Mouse (Mus musculus) intestine, embryonic 16.5 days (tissue): Measurements from ENCODE around the gene Gm45618. TPM values are rescaled to one million over a fixed set of nuclear protein-coding genes. Genes with fewer than 3 reads are reported as not detected.
"Not testable (repeated sequence)": the region's sequence is repeated elsewhere in the genome, so short reads cannot be mapped to it uniquely, and the experiment has no call there.

Experiments
- ATAC-seq: fragments of 200-750 bp; cut with Nextera tagmentation; 2 replicates; pipeline ENCODE4 v1.8.0; 2017; ENCODE audit warnings: moderate TSS enrichment, moderate library complexity
- H3K27ac ChIP-seq: fragments of 300-500 bp; sonication (generic); 2 replicates; pipeline ENCODE4 v1.5.1; 2014; ENCODE audit warnings: mild to moderate bottlenecking, low read length
- H3K27me3 ChIP-seq: fragments of 300-500 bp; sonication (generic); replicated peaks from 2 replicates; pipeline ENCODE4 v1.6.1; 2014; ENCODE audit warnings: low read length, control low read depth, mixed read lengths; ENCODE audit not compliant: control insufficient read depth, insufficient read depth
- H3K36me3 ChIP-seq: fragments of 300-500 bp; sonication (generic); 2 replicates; pipeline ENCODE4 v1.6.1; 2014; ENCODE audit warnings: low read length, control low read depth; ENCODE audit not compliant: control insufficient read depth, insufficient read depth
- H3K4me1 ChIP-seq: fragments of 300-500 bp; sonication (generic); 2 replicates; pipeline ENCODE4 v1.6.1; 2014; ENCODE audit warnings: low read length, control low read depth, mixed read lengths; ENCODE audit not compliant: control insufficient read depth, insufficient read depth
- H3K4me2 ChIP-seq: fragments of 300-500 bp; sonication (generic); 2 replicates; pipeline ENCODE4 v1.6.1; 2014; ENCODE audit warnings: low read depth, low read length, control low read depth
- H3K4me3 ChIP-seq: fragments of 300-500 bp; sonication (generic); 2 replicates; pipeline ENCODE4 v1.5.1; 2014; ENCODE audit warnings: mild to moderate bottlenecking, low read length
- H3K9ac ChIP-seq: fragments of 300-500 bp; sonication (generic); 2 replicates; pipeline ENCODE4 v1.6.1; 2014; ENCODE audit warnings: low read depth, low read length
- H3K9me3 ChIP-seq: fragments of 300-500 bp; sonication (generic); 2 replicates; pipeline ENCODE4 v1.6.1; 2016; ENCODE audit warnings: low read length, control low read depth; ENCODE audit not compliant: control insufficient read depth
- WGBS: fragments of 180-500 bp; shearing (Covaris S2); extraction: QIAGEN DNeasy Blood & Tissue Kit; methylation state at CpG from one replicate; pipeline ENCODE4 v1.1.7; 2014; 5-methylcytosine and 5-hydroxymethylcytosine counted together
- polyA plus RNA-seq: library from polyadenylated mRNA; unstranded; fragments of >200 nt; fragmentation: Nextera tagmentation; extraction: Ambion mirVana; gene quantifications from 2 replicates; pipeline ENCODE4 v1.2.1, GENCODE M21; 2015

Gm45618 gene
- not detected in 2 replicates for polyA plus RNA-seq

- not testable (repeated sequence) for H3K36me3 ChIP-seq, H3K4me3 ChIP-seq, H3K9ac ChIP-seq, H3K4me2 ChIP-seq, H3K4me1 ChIP-seq, ATAC-seq, H3K27ac ChIP-seq, H3K27me3 ChIP-seq, H3K9me3 ChIP-seq
- WGBS, result 65% methylated on average over 1 of the region's 1 CpGs
Observed at GRCm38 (mm10) chr7:142120629-142121028, at the start of gene Gm45618. Gene Gm45618 (minus strand): TSS chr7:142120729.

GRCm38 (mm10) chr7:142169836-142170235 lies 49.3 kb upstream of the Gm45618 start:
- WGBS, result 50% methylated on average over 3 of the region's 3 CpGs
- no peak overlapping the region for H3K4me3 ChIP-seq
- no peak overlapping the region for H3K4me2 ChIP-seq

GRCm38 (mm10) chr7:142165639-142166038 lies 45.1 kb upstream of the Gm45618 start, which contains the start of gene Gm4553:
Gene Gm4553 (minus strand): TSS chr7:142165739.
- not testable (repeated sequence) for H3K9me3 ChIP-seq, H3K27me3 ChIP-seq, ATAC-seq, H3K36me3 ChIP-seq, H3K9ac ChIP-seq, H3K27ac ChIP-seq, H3K4me3 ChIP-seq, H3K4me2 ChIP-seq, H3K4me1 ChIP-seq

More at GRCm38 (mm10) chr7:142169836-142170235, 49.3 kb upstream of the Gm45618 start:
- Histone ChIP-seq H3K27ac (no peak overlapping the region), H3K27me3 (no peaks in the 10 kb centered on the region), H3K4me1 (no peaks in the 10 kb centered on the region), H3K9me3 (no peaks in the 10 kb centered on the region), H3K36me3 (no peaks in the 10 kb centered on the region), H3K9ac (no peak overlapping the region)
- no peak for ATAC-seq

- no peak overlapping the region for H3K27ac ChIP-seq
Observed at GRCm38 (mm10) chr7:142159366-142159765, 38.8 kb upstream of the Gm45618 start.

GRCm38 (mm10) chr7:142157013-142157412 lies 36.5 kb upstream of the Gm45618 start, which contains the start of gene Gm29735:
Gene Gm29735 (minus strand): TSS chr7:142157113.
- not testable (repeated sequence) for ATAC-seq, H3K9me3 ChIP-seq, H3K27ac ChIP-seq, H3K4me2 ChIP-seq, H3K4me1 ChIP-seq, H3K36me3 ChIP-seq, H3K9ac ChIP-seq, H3K27me3 ChIP-seq, H3K4me3 ChIP-seq
- 37% methylated on average over 2 of the region's 2 CpGs for WGBS

More at GRCm38 (mm10) chr7:142159366-142159765, 38.8 kb upstream of the Gm45618 start:
- Histone ChIP-seq H3K4me2 (no peak overlapping the region), H3K4me3 (no peak overlapping the region), H3K4me1 (no peaks in the 10 kb centered on the region), H3K36me3 (no peaks in the 10 kb centered on the region), H3K9me3 (no peaks in the 10 kb centered on the region), H3K9ac (no peak overlapping the region), H3K27me3 (no peaks in the 10 kb centered on the region)
- no peak for ATAC-seq
- WGBS, result 94% methylated on average over 3 of the region's 3 CpGs

- H3K4me2 ChIP-seq, result no peak overlapping the region
- ATAC-seq, result no peak
- WGBS, result 41% methylated on average over 1 of the region's 1 CpGs
Observed at GRCm38 (mm10) chr7:142155308-142155707, 34.8 kb upstream of the Gm45618 start.

GRCm38 (mm10) chr7:142152191-142152590 lies 31.7 kb upstream of the Gm45618 start:
- Histone ChIP-seq H3K4me1 (no peaks in the 10 kb centered on the region), H3K9me3 (no peaks in the 10 kb centered on the region), H3K36me3 (no peaks in the 10 kb centered on the region), H3K27ac (no peak overlapping the region), H3K9ac (no peak overlapping the region), H3K27me3 (no peaks in the 10 kb centered on the region), H3K4me3 (no peak overlapping the region), H3K4me2 (no peak overlapping the region)
- ATAC-seq, result no peak
- 79% methylated on average over 4 of the region's 4 CpGs for WGBS

More at GRCm38 (mm10) chr7:142155308-142155707, 34.8 kb upstream of the Gm45618 start:
- no peak overlapping the region for H3K4me3 ChIP-seq
- H3K9me3 ChIP-seq, result no peaks in the 10 kb centered on the region
- no peak overlapping the region for H3K27ac ChIP-seq
- no peak overlapping the region for H3K9ac ChIP-seq
- no peaks in the 10 kb centered on the region for H3K4me1 ChIP-seq
- H3K36me3 ChIP-seq, result no peaks in the 10 kb centered on the region
- H3K27me3 ChIP-seq, result no peaks in the 10 kb centered on the region

- Histone ChIP-seq H3K4me2 (no peak overlapping the region), H3K36me3 (no peaks in the 10 kb centered on the region), H3K9ac (no peak overlapping the region), H3K27me3 (no peaks in the 10 kb centered on the region), H3K27ac (no peak overlapping the region), H3K4me3 (no peak overlapping the region), H3K4me1 (no peaks in the 10 kb centered on the region), H3K9me3 (no peaks in the 10 kb centered on the region)
- no peak for ATAC-seq
Observed at GRCm38 (mm10) chr7:142148633-142149032, 28.1 kb upstream of the Gm45618 start.

GRCm38 (mm10) chr7:142146033-142146432 lies 25.5 kb upstream of the Gm45618 start:
- Histone ChIP-seq H3K9ac (no peak overlapping the region), H3K4me3 (no peak overlapping the region), H3K27me3 (no peaks in the 10 kb centered on the region), H3K36me3 (no peaks in the 10 kb centered on the region), H3K4me2 (no peak overlapping the region), H3K9me3 (no peaks in the 10 kb centered on the region), H3K4me1 (no peaks in the 10 kb centered on the region), H3K27ac (no peak overlapping the region)
- no peak for ATAC-seq
- 7% methylated on average over 1 of the region's 1 CpGs for WGBS

GRCm38 (mm10) chr7:142145413-142145940 lies 24.9 kb upstream of the Gm45618 start:
- Histone ChIP-seq H3K36me3 (no peaks in the 10 kb centered on the region), H3K4me2 (no peak overlapping the region), H3K9me3 (no peaks in the 10 kb centered on the region), H3K4me1 (no peaks in the 10 kb centered on the region), H3K4me3 (no peak overlapping the region), H3K27ac (no peak overlapping the region), H3K27me3 (no peaks in the 10 kb centered on the region), H3K9ac (no peak overlapping the region)
- WGBS, result 37% methylated on average over 4 of the region's 4 CpGs
- no peak for ATAC-seq
